Mouse (Mus musculus) lung, postnatal 10 days (tissue): ENCODE data around the gene Hoxa4.

ENCODE experiments used
- DNase-seq: peaks from one replicate; pipeline ENCODE4 v3.0.0; 2021

The Hoxa4 gene

GRCm38 (mm10) chr6:52190906-52191810, at the start of gene Hoxa4:
TSS of gene Hoxa4 (minus strand) at chr6:52191753.
- no peak for DNase-seq

GRCm38 (mm10) chr6:52241001-52241621, 49.6 kb upstream of the Hoxa4 start:
- DNase-seq: no peak

- DNase-seq: peak; percentile 89
Observed at GRCm38 (mm10) chr6:52240389-52241000, 48.9 kb upstream of the Hoxa4 start, which contains the start of gene Hoxa10. TSS of gene Hoxa10 (minus strand) at chr6:52240854.

- no peak for DNase-seq
Observed at GRCm38 (mm10) chr6:52239625-52240388, 48.3 kb upstream of the Hoxa4 start.

GRCm38 (mm10) chr6:52238976-52239375, 47.4 kb upstream of the Hoxa4 start:
- DNase-seq: no peak

- DNase-seq: no peak
Observed at GRCm38 (mm10) chr6:52238155-52238545, 46.6 kb upstream of the Hoxa4 start.

- no peak for DNase-seq
Observed at GRCm38 (mm10) chr6:52237346-52238154, 46.0 kb upstream of the Hoxa4 start.

GRCm38 (mm10) chr6:52236806-52237205, 45.3 kb upstream of the Hoxa4 start:
- DNase-seq: no peak

GRCm38 (mm10) chr6:52235866-52236265, 44.3 kb upstream of the Hoxa4 start:
- DNase-seq: no peak

GRCm38 (mm10) chr6:52235267-52235666, 43.7 kb upstream of the Hoxa4 start:
- DNase-seq: no peak

GRCm38 (mm10) chr6:52234428-52235140, 43.0 kb upstream of the Hoxa4 start:
- no peak for DNase-seq

- DNase-seq: no peak
Observed at GRCm38 (mm10) chr6:52233546-52234427, 42.2 kb upstream of the Hoxa4 start.

GRCm38 (mm10) chr6:52232984-52233545, 41.5 kb upstream of the Hoxa4 start:
- DNase-seq: no peak

- no peak for DNase-seq
Observed at GRCm38 (mm10) chr6:52232568-52232965, 41.0 kb upstream of the Hoxa4 start.

- DNase-seq: no peak
Observed at GRCm38 (mm10) chr6:52231885-52232567, 40.5 kb upstream of the Hoxa4 start.

- no peak for DNase-seq
Observed at GRCm38 (mm10) chr6:52230516-52231165, 39.1 kb upstream of the Hoxa4 start, which contains the start of gene Hoxa9. TSS of gene Hoxa9 (minus strand) at chr6:52231089.

GRCm38 (mm10) chr6:52229558-52230416, 38.2 kb upstream of the Hoxa4 start:
- no peak for DNase-seq
